Mouse (Mus musculus) forebrain, embryonic 14.5 days (tissue): Measurements from ENCODE around the gene 4930432K21Rik. TPM values are rescaled to one million over a fixed set of nuclear protein-coding genes. Genes with fewer than 3 reads are reported as not detected.

ENCODE experiments used
- ATAC-seq: fragments of 200-750 bp; cut with Nextera tagmentation; 2 replicates; pipeline ENCODE4 v1.8.0; 2017; ENCODE audit warnings: mild to moderate bottlenecking, moderate library complexity
- DNase-seq: peaks from one replicate; pipeline ENCODE4 v3.0.0-alpha.2; 2015; ENCODE audit warnings: low spot score
- H3K27ac ChIP-seq: fragments of 300-500 bp; sonication (generic); 2 replicates; pipeline ENCODE4 v1.5.1; 2014; ENCODE audit warnings: low read depth, mild to moderate bottlenecking, control low read depth, low read length, moderate library complexity
- H3K27me3 ChIP-seq: fragments of 300-500 bp; sonication (generic); replicated peaks from 2 replicates; pipeline ENCODE4 v1.6.1; 2014; ENCODE audit warnings: low read length, control low read depth, mixed read lengths; ENCODE audit not compliant: control insufficient read depth, insufficient read depth
- H3K36me3 ChIP-seq: fragments of 300-500 bp; sonication (generic); 2 replicates; pipeline ENCODE4 v1.6.1; 2014; ENCODE audit warnings: low read length, control low read depth; ENCODE audit not compliant: control insufficient read depth, insufficient read depth
- H3K4me1 ChIP-seq: fragments of 300-500 bp; sonication (generic); 2 replicates; pipeline ENCODE4 v1.6.1; 2014; ENCODE audit warnings: antibody characterized with exemption, low read length, control low read depth; ENCODE audit not compliant: control insufficient read depth, insufficient read depth
- H3K4me2 ChIP-seq: fragments of 300-500 bp; sonication (generic); 2 replicates; pipeline ENCODE4 v1.6.1; 2014; ENCODE audit warnings: mild to moderate bottlenecking, control low read depth, low read length
- H3K4me3 ChIP-seq: fragments of 300-500 bp; sonication (generic); 2 replicates; pipeline ENCODE4 v1.5.1; 2014; ENCODE audit warnings: low read depth, low read length, control low read depth
- H3K9ac ChIP-seq: fragments of 300-500 bp; sonication (generic); 2 replicates; pipeline ENCODE4 v1.6.1; 2014; ENCODE audit warnings: mild to moderate bottlenecking, low read length, control low read depth, moderate library complexity
- H3K9me3 ChIP-seq: fragments of 300-500 bp; sonication (generic); replicated peaks from 2 replicates; pipeline ENCODE4 v1.6.1; 2016; ENCODE audit warnings: low read length, control low read depth, mixed read lengths; ENCODE audit not compliant: control insufficient read depth
- WGBS: fragments of 180-500 bp; shearing (Covaris S2); extraction: QIAGEN DNeasy Blood & Tissue Kit; methylation state at CpG from one replicate; pipeline ENCODE4 v1.1.7; 2014; 5-methylcytosine and 5-hydroxymethylcytosine counted together
- polyA plus RNA-seq: library from polyadenylated mRNA; unstranded; fragments of >200 nt; fragmentation: Nextera tagmentation; extraction: Ambion mirVana; gene quantifications from 2 replicates; pipeline ENCODE4 v1.2.1, GENCODE M21; 2014

4930432K21Rik gene
- polyA plus RNA-seq, 1 experiment from 2014 or later: 1.7 TPM

- 81% methylated on average over 6 of the region's 6 CpGs for WGBS
- DNase-seq (no peak), ATAC-seq (no peak)
- Histone ChIP-seq H3K36me3 (peaks cover 59% of the 10 kb centered on the region), H3K27ac (no peak overlapping the region), H3K9me3 (no peaks in the 10 kb centered on the region), H3K4me2 (no peak overlapping the region), H3K4me3 (no peak overlapping the region), H3K4me1 (no peaks in the 10 kb centered on the region), H3K27me3 (no peaks in the 10 kb centered on the region), H3K9ac (no peak overlapping the region)
These were observed 26.0 kb downstream of the 4930432K21Rik start for GRCm38 (mm10) chr8:84173861-84174260.

GRCm38 (mm10) chr8:84176560-84176959 is 28.7 kb downstream of the 4930432K21Rik start:
- H3K9ac ChIP-seq: no peak overlapping the region
- WGBS: 50% methylated on average over 3 of the region's 3 CpGs
- no peaks in the 10 kb centered on the region for H3K27me3 ChIP-seq
- peaks cover 53% of the 10 kb centered on the region for H3K36me3 ChIP-seq
- H3K4me3 ChIP-seq: no peak overlapping the region
- no peak overlapping the region for H3K4me2 ChIP-seq
- ATAC-seq: no peak
- no peaks in the 10 kb centered on the region for H3K9me3 ChIP-seq
- H3K4me1 ChIP-seq: peaks cover 24% of the 10 kb centered on the region
- no peak overlapping the region for H3K27ac ChIP-seq
- DNase-seq: no peak

GRCm38 (mm10) chr8:84177405-84177804 is 29.6 kb downstream of the 4930432K21Rik start:
- Histone ChIP-seq H3K9me3 (no peaks in the 10 kb centered on the region), H3K4me1 (peaks cover 26% of the 10 kb centered on the region), H3K36me3 (peaks cover 45% of the 10 kb centered on the region), H3K4me3 (no peak overlapping the region), H3K27ac (no peak overlapping the region), H3K27me3 (no peaks in the 10 kb centered on the region), H3K9ac (no peak overlapping the region), H3K4me2 (no peak overlapping the region)
- ATAC-seq (no peak), DNase-seq (no peak)
- 89% methylated on average over 3 of the region's 3 CpGs for WGBS

- peaks cover 32% of the 10 kb centered on the region for H3K4me1 ChIP-seq
- DNase-seq (no peak), ATAC-seq (no peak)
- H3K4me3 ChIP-seq: no peak overlapping the region
- WGBS: 88% methylated on average over 8 of the region's 8 CpGs
- peaks cover 33% of the 10 kb centered on the region for H3K36me3 ChIP-seq
- peak overlapping the region; percentile 79; the same call in 1 of the 2 replicates for H3K9ac ChIP-seq
- no peak overlapping the region for H3K27ac ChIP-seq
- H3K4me2 ChIP-seq: no peak overlapping the region
- no peaks in the 10 kb centered on the region for H3K9me3 ChIP-seq
- no peaks in the 10 kb centered on the region for H3K27me3 ChIP-seq
These were observed 30.8 kb downstream of the 4930432K21Rik start for GRCm38 (mm10) chr8:84178592-84178991.

GRCm38 (mm10) chr8:84179946-84180345 is 32.1 kb downstream of the 4930432K21Rik start:
- peaks cover 26% of the 10 kb centered on the region for H3K36me3 ChIP-seq
- peak; percentile 7; the same call in 1 of the 2 replicates for ATAC-seq

DNA sequence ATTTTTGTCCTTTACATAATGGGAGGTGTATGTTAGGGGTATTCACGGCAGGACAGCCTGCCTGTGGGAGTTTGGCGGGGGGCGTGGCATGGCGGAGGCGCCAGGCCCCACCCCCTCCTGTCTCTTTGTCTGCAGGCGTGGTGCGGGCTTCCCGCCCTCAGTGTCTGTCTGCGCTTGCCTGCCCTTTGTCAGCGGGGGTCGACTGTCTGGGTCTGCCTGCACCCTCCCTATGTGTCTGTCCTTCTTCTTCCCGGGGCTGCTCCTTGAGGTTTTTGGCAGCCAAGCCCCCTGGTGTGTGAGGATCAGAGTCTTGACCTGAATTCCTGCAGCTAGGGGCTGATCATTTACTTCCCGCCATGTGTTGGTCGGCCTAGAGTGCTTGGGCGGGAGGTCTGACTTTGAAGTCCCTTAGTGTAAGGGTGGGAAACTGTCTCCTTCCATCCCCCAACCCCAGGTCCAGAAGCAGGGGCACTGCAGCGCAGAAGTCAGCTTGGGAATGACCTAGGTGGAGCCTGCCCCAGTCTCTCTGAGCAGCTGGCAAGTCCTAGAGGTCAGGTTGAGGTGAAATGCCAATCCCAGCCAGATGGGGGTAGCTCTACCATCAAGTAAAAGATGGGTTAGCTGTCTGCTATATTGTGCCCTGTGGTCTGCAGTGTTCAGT is 32.8 kb downstream of the 4930432K21Rik start:
- H3K9me3 ChIP-seq: no peaks in the 10 kb centered on the region
- H3K27ac ChIP-seq: peak overlapping the region; percentile 89
- peak overlapping the region; percentile 33 for H3K4me3 ChIP-seq
- WGBS: under 1% methylated on average over 16 of the region's 16 CpGs
- peak; percentile 79 for ATAC-seq
- H3K4me2 ChIP-seq: peak overlapping the region; percentile 75
- peaks cover 34% of the 10 kb centered on the region for H3K4me1 ChIP-seq
- peaks cover 19% of the 10 kb centered on the region for H3K36me3 ChIP-seq
- DNase-seq: peak; percentile 84
- H3K9ac ChIP-seq: peak overlapping the region; percentile 79
- H3K27me3 ChIP-seq: no peaks in the 10 kb centered on the region

More at GRCm38 (mm10) chr8:84179946-84180345, 32.1 kb downstream of the 4930432K21Rik start:
- peak overlapping the region; percentile 89 for H3K27ac ChIP-seq
- peaks cover 34% of the 10 kb centered on the region for H3K4me1 ChIP-seq
- H3K9ac ChIP-seq: peak overlapping the region; percentile 79
- WGBS: 5% methylated on average over 4 of the region's 4 CpGs
- peak overlapping the region; percentile 33 for H3K4me3 ChIP-seq
- H3K9me3 ChIP-seq: no peaks in the 10 kb centered on the region
- peak overlapping the region; percentile 75 for H3K4me2 ChIP-seq
- H3K27me3 ChIP-seq: no peaks in the 10 kb centered on the region
- DNase-seq: no peak

DNA sequence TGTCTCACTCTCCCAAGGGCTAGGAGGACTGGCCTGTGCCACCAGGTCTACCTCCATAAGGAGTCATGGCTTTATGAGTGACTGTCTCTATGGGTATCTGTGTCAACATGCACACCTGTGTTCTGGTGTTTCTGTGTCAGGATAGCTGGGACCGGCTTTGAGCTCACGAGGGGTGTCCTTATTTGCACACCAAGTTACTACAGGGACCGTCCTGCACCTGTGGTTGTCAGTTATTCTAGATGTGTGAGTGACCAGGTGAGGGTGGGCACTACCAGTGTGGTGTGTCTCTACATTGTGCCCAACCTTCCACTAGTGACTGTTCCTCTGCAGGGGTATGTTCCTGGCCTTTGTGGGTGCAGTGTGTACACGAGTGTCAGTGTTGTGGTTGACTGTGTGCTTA is 35.0 kb downstream of the 4930432K21Rik start:
- peak overlapping the region; percentile 97 for H3K27ac ChIP-seq
- ATAC-seq (no peak; the same call in 1 of the 2 replicates), DNase-seq (no peak)
- peaks cover 10% of the 10 kb centered on the region for H3K36me3 ChIP-seq
- WGBS: 39% methylated on average over 4 of the region's 4 CpGs
- peaks cover 40% of the 10 kb centered on the region for H3K4me1 ChIP-seq
- peak overlapping the region; percentile 75 for H3K4me2 ChIP-seq
- H3K4me3 ChIP-seq: peak overlapping the region; percentile 88
- no peaks in the 10 kb centered on the region for H3K9me3 ChIP-seq
- H3K9ac ChIP-seq: peak overlapping the region; percentile 100
- 0 out of 2 replicates have a peak, but pooled peaks cover 3% of the 10 kb centered on the region for H3K27me3 ChIP-seq

DNA sequence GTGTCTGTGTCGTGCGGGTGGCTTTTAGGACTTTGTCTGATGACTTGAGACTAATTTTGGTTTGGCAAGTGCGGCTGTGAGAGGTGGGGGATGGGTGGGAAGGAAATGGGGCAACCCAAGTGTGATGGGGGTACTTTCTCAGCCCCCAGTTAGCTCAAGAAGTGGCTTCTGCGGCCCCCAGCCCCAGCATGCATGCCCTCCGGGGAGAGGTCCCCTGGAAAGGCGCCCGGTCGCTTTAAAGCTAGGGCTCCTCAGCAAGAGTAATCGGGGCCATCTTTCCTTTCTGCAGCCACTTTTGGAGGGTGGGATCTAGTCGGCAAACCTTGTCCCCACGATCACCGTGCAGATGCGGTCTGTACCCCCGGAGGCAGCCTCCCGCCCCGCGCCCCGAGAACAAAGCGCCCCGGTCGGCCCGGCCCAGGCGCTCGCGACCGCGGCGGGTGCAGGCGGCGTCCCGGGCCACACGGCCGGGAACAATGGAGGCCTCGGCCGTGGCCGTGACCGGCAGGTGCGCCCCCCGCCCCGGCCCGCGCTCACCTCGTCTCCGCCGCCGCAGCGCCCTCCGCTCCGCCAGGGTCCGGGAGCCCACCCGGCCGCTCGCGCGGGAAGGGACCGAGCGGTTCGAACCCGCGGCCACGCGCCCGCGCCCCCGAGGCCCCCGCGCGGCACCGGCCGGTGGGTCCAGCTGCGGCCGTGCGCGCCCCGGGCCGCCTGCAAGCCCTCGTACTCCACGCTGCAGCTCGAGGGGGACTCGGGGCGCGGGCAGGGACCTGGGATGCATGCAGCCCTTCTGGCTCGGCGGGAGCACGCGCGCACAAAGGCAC is 35.6 kb downstream of the 4930432K21Rik start:
- 0 out of 2 replicates have a peak, but pooled peaks cover 3% of the 10 kb centered on the region for H3K27me3 ChIP-seq
- 1% methylated on average over 70 of the region's 87 CpGs for WGBS
- H3K9me3 ChIP-seq: no peaks in the 10 kb centered on the region
- DNase-seq: peak; percentile 52
- peak overlapping the region; percentile 100 for H3K9ac ChIP-seq
- peaks cover 5% of the 10 kb centered on the region; the same call in 1 of the 2 replicates for H3K36me3 ChIP-seq
- H3K4me1 ChIP-seq: peaks cover 40% of the 10 kb centered on the region
- peak overlapping the region; percentile 75 for H3K4me2 ChIP-seq
- peak overlapping the region; percentile 88 for H3K4me3 ChIP-seq
- ATAC-seq: peak; percentile 49
- H3K27ac ChIP-seq: peak overlapping the region; percentile 97
